Mouse (Mus musculus) bone marrow, adult 2 months (tissue): ENCODE data around the gene 1110059E24Rik.

Source experiments
- CTCF ChIP-seq: fragments of 200-500 bp; IDR thresholded peaks from 2 replicates; pipeline ENCODE4 v1.5.1; 2011; ENCODE audit warnings: low read length, control low read depth; ENCODE audit not compliant: control insufficient read depth, insufficient read depth
- POLR2A ChIP-seq: fragments of 200-500 bp; IDR thresholded peaks from 2 replicates; pipeline ENCODE4 v1.6.1; 2011; ENCODE audit warnings: low read depth, mild to moderate bottlenecking, control low read depth, low read length, borderline replicate concordance; ENCODE audit not compliant: control insufficient read depth

GRCm38 (mm10) chr19:21563789-21564460 is 88.9 kb downstream of the 1110059E24Rik start:
- TF ChIP-seq CTCF (peak; percentile 98), POLR2A (no peak)
